Mouse (Mus musculus) cortical plate, adult 2 months (tissue): Measurements from ENCODE around the gene Nrtn.

Experiments
- CTCF ChIP-seq: fragments of 200-500 bp; IDR thresholded peaks from 2 replicates; pipeline ENCODE4 v1.5.1; 2011; ENCODE audit warnings: mild to moderate bottlenecking, control low read depth, low read length; ENCODE audit not compliant: insufficient read depth; ENCODE audit errors: extremely low read depth
- POLR2A ChIP-seq: fragments of 200-500 bp; IDR thresholded peaks from 2 replicates; pipeline ENCODE4 v1.6.1; 2011; ENCODE audit warnings: mild to moderate bottlenecking, low read length, control low read depth; ENCODE audit not compliant: insufficient read depth; ENCODE audit errors: extremely low read depth

DNA sequence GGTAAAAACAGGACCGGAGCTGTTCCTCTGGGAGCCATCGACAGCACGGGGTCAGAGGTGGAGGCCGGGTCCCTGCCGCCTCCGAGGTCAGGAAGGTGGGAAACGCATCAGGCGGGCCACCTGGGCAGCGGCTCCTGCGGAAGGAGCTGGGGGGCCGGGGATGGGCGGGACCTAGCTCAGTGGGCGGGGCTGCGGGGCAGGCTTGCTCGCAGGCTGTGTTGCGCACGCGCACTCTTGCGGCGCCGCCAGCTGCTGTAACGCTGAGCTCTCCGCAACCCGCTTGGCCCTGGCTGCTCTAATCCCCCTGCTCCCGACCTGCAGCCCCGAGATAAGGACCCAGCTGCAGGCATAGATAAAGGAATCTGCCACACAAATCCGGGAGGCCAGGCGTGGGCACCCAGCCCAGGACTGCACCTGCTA is 4.7 kb upstream of the Nrtn start:
- TF ChIP-seq POLR2A (peak; percentile 88), CTCF (no peak)
